Mouse (Mus musculus) right cerebral cortex, postnatal 36 days (tissue): Measurements from ENCODE around the gene Thrap3.
A peak's percentile ranks its signal among the peaks of the same experiment; 100 is the strongest.

Experiments
- DNase-seq, 2 experiments: peaks; one replicate each; pipeline ENCODE4 v3.0.0; 2022; ENCODE audit warnings: low spot score in 2 of 2, mixed read lengths in 1 of 2

Thrap3 gene

DNA sequence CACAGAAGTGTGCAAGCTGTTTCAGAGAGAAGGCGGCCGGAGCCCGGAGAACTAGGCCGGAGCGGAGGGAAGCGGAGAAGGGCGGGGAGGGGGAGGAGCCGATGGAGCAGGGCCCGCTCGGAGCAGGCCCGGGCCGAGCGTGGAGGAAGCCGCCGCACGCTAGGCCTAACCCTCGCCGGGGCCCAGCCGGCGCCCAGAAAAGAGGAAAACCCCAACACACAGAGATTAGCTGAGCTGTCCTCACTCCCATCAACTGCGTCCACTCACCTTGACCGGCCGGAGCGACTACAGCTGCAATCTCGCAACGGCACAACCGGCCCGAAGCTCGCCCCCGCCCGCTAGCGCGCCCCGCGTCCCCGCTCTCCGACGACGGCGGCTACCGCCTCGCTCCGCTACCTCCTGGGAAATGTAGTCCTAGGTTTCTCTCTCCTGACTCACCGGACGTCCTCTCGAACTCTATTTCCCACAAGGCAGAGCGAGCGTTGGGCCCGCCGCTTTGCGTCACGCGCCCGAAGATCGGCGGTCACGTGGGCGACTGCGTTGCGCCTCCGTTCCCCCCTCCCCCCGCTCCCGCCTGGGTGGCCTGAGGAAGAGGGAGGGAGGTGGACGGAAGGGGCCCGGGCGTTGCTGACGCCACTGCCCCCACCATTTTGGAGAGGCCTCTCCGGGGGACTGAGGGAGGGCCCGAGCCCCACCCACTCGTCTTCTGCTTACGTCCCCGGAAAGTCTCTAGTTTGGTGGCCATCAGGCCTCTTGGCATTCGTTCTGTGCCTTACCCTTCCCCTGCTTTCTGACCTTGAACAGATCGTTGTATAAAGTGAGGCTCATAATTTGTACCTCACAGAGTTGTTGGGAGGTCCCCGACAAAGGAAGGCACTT, at the start of gene Thrap3:
Gene Thrap3 (minus strand): TSS at position 458 of the 879 bp plus-strand sequence.
- DNase-seq: peak; percentile 98 to 99

DNA sequence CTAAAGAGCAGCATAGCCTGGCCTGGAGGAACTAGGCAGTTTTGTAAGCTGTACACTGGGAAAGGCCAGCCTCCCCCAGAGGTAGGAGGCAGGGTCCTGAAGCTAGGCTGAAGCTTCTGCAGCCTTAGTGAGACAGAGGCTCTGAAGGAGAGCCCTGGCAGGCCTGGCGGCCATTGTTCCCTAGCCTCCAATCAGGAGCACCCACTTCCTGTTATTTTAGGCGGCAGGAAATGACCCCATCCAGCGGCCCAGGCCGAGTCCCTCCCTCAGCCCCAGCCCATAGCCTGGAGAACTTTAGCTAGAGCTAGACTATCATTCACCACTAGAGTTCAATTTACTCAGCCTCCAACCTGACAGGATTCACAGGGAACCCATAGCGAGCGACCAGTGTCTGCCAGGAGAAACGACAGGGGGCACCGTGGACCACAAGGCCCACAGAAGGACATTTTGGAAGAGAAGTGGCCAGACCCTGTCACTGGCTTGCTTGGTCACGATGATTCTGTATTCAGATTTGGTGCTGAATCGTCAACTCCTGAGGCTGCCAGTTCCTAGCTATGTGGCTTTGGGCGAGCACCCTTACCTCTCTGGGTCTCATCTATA, 49.2 kb upstream of the Thrap3 start:
- no peak for DNase-seq

DNA sequence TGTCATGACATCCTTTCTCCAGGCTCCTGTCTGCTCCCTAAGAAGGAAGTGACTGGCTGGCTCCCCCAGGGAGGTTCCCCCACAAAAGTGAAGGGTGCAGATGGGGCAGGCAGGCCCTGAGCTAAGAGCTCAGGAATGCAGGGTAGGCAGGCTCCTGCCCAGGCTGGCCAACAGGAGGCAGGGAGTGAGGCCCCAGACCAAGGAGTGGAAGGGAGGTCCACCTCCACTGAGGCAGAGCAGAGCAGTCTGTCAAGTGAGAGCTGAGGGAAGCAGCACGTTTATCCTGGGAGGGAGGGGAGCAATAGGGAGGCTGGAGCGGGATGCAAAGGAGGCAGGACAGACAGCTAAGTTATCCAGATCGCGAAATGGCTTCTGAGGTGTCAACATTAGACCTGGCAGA, 48.1 kb upstream of the Thrap3 start:
- no peak for DNase-seq

DNA sequence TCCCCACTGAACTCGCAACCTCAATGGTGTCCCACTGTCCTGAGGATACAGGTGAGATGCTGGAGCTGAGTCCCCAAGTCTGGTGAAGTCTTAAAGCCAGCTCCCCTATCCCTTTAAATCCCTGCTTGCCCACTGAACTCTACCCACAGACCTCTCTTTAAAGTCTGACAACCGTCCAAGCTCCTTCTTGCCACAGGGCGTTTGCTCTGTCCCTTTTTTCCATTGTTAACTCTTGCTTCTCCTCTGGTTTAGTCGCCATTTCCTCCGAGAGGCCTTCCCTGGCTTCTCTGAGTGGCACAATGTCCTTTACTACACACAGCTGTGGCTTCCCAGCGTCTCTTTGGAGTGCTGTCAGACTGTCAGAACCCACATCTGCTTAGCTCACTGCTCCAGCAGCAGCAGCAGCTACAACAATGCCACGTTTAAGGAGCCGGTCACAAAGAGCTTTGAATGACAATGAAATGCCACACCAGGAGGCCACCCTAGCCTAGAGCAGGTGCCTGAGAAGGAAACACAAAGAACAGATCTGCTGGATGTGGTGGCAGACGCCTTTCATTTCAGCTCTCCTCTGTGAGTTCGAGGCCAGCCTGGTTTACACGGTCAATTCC, 45.8 kb upstream of the Thrap3 start:
- no peak for DNase-seq

DNA sequence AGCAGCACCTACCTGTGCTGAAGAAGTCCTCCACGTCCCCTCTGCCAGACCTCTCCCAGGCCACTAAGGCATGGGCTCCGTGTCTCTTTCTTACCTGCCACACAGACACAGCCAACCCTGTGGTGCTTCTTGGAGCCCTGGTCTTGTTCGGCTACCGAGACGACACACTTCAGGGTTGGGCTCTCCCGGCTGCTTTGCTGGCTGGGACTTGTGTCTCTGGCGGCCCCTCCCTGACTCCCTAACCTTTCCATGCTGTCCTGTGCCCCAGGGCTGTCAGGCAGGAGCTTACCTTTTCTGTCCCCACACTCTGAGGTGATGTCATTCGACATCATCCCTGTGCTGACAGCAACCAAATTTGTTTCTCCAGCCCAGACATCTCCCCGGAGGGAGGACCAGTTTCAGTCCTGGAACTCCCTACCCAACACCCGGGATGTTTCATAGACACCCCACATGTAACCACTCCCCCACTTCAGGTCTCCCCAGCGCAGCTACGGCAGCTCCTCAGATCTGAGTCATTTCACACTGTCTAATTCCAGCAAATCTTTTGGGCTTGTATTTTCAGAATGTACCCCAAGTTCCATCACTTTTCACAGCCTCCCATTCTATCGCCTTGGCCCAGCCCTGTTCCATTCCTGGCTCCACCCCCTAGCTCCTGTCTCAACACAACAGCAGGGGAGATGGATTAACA, 43.8 kb upstream of the Thrap3 start:
- DNase-seq: peak; percentile 67 to 78

DNA sequence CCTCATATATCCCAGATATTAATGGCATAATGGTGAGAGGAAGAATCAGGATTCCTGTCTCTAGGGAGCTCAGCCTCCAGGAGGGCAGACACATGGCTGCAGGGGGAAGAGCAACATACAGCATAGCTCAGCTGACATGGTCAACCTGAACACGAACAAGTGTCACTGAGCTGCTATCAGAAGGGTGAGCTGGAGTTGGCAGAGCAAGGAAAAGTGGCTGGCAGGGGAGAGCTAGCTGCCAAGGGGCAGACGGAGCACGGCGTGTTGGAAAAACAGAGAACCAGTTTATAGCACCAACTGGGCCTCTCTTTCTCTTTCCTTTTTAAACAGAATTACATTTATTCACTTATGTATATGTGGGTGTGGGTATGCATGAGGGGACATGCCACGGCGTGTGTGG, 40.0 kb upstream of the Thrap3 start:
- DNase-seq: no peak

DNA sequence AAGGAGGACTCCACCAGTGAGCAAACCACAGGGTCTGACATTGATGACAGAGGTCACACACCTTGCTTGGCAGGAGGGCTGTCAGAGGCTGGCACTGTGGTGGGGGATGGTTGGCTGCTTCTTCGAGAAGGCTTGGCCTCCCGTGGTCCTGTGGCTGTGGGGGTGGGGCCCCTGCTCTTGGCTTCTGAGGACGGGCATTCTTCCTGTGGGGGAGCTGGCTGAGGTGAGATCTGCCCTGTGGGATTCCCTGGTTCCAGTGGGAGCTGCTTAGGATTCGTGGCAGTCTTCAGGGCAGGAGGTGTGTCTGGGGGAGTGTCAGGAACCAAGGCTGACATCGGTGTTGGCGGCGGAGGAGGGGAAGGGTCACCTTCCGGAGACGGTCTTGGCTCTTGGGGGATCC, 39.4 kb upstream of the Thrap3 start:
- DNase-seq: no peak

DNA sequence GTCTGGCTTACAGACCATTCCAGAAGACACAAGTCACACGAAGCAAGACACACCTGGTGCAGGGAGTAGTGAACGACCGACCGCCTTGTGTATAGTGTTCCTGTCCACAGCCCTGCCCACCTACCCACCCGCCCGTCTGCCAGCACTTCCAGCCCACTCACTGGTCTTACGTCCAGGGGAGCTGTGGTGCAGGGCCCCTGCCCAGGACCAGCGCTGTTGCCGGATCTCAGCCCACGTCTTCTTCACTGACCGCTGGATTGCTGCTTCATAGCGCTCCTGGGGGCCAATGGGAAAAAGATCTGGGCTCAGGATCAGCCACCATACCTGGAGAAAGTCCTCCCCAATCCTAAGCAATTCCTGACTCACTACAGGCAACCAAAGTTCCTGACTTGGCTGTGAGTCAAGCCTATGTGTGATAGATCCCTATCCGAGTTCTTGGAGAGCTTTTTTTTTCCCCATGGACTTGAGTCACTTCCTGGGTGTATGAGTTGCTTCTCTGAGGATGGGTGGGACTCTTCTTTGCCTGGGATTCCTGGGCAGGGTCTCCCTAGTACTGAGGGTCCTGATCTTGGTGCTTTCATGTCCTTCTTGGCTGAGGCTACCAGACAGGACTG, 37.4 kb upstream of the Thrap3 start:
- no peak for DNase-seq

DNA sequence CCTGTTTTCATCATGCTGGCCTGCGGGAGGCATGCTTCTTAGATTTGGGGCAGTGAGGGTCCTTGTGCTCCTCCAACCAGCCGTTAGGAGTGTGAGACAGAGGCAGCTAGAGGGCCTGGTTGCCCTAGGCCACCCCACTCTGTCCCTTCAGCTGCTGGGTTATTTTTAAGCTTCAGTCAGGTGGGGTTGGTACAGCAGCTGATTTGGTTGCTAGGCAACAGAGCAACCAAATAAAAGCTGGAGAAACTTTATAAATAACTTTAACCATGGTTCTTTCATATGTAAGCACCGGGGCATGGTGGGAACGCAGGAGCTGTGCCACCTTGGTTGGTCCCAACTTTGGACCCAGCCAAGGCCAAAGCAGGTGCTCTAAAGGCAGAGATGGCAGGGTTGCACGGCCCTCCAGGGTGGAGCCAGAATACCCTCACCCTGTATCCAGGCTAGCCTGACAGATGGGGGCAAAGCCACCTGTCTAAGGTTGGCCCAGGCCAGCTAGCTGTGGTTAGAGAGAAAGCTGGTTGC, 35.2 kb upstream of the Thrap3 start:
- DNase-seq: no peak

DNA sequence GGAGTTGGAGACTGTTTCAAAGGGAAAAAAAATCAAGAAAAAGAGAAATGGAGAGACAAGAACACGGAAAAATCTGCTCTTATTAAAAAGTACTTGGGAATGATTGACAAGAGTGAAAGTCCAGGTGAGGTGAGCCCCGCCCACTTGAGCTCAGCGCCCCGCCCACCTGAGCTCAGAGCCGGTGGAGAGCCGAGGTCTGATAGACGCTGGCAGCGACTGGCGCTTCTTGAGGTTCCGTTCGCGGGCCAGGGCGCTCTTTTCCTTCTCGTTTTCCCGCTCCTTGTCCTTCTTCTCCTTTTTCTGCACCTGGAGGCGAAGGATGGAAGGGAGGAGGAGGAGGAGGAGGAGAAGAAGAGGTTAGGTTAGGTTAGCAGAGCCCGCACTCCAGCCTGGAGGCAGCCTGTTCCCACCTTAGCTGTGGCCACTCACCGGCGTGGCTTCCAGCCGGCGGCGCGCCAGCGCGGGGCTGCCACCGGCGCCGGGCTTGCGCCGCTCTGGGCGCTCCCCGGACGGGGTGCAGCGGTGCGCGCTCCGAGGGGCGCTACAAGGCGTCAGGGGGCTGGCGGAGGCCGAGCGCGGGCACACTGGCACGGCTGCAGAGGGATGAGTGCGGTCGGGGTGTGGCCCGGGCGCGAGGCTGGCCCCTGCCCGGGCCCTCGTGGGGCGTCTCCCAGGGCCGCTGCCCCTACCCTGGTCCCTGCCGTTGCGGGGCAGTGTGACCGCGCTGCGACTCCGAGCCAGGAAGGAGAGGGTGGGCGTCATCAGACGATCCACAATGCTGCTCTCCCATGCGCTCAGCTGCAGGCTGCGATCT, 34.1 kb upstream of the Thrap3 start:
- DNase-seq: no peak

DNA sequence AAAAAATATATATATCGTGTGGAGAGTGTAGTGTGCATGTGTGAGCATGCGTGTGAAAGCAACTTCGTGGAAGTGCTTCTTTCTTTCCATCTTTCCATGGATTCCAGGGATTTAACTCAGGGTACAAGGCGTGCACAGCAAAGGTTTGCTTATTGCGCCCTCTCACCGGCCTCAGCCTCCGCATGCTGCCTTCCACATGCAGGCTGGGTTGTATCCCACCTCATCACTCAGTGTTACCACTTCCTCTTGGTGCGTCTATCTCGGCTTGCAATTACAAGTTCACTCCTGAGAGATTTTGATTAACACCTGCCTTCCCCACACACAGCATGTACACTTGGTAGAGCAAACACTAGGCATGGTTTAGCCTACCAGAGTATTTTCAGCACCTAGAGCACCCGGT, 32.6 kb upstream of the Thrap3 start:
- no peak for DNase-seq

DNA sequence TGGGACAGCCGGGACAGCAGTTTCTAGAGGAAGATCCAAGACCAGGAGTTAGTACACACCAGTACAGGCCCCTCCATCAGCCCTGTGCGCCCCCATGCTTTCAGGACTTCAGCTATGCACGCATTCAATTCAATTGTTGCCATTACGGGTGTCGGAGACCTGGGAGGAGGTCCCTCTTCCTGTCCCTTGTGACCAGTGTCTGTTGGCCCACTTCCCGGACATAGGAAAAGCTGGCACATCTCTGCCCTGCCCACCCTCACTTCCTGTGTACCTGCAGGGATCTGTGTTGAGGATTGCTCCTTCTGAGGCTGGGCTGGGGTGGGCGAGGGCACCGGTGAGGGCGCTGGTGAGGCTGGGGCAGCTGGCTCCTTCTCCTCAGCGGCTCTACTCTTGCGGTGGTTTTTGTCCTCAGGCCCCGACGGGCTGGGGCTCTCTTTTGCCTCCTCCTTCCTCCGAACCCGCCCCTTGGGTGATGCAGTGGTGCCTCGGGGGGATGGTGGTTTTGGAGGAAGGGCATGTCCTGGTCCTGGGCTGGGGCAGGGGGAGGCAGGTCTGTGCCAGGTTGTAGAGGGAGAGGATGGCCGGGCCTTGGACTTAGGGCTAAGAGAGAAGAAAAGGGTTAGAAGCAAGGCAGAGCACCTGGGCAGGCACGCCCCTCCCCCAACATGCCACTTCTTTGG, 32.1 kb upstream of the Thrap3 start:
- no peak for DNase-seq

DNA sequence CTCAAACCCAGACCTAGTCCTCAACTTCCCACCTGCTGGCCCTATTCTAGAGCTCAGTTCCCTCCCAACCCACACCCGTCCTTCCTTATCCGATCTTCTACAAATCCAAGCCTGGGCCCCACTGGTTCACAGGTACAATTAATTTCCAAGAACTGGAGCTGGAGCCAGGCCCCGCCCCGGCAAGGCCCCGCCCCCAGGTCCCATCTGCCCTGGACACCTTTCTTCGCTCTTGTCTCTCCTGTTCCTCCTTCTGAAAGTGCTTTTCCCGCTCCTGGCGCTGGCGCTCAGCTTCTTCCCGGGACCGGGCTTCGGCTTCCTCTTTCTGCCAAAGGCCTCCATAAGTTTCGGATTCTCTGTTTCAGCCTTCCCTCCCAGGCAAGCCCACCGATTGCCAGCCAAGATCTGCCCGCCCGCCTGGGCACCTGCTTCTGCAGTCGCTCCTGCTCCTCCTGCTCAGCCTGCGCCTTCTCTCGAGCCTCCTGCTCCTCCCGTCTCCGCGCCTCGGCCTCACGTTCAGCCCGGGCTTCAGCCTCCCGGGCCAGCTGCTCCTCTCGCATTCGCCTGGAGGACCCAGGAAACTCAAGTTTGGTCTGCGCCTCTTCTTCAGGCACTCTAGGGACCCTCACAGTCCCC, 31.2 kb upstream of the Thrap3 start:
- no peak for DNase-seq

DNA sequence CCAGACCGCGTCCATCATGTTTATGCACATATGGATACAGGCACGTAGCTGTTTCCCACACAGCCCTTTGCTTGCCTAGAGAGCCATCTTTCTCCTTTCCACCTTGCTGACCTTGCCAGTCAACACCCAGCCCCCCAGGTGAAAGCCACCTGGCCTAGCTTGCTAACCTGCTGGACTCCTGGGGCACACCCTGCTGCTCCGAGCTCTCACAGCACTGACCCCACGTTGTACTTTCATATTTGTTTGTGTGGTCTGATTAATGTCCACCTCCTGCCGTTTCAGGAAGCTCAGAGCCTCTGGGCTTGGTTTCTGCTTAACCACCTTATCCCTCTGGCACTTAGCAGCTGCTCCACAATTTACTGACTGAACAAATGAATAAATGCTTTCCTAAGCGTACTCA, 27.3 kb upstream of the Thrap3 start:
- no peak for DNase-seq

DNA sequence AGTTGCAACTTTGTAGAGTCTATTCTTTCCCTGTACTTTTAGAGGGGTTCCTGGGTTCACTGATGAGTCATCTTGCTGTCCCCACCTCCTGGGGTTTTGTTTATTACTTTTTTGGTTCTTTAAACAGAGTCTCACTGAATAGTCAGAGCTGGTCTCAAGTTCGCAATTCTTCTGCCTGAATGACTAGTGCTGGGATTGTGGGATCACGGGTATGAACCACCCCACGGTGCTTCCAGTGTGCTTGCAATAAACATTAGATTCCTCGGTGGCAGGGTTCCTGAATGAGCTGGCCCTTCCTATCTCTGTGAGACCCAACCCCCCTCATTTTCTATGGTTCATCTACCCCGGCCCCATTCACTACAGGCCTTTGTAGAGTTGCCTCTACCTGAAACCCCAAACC, 25.6 kb upstream of the Thrap3 start:
- no peak for DNase-seq

DNA sequence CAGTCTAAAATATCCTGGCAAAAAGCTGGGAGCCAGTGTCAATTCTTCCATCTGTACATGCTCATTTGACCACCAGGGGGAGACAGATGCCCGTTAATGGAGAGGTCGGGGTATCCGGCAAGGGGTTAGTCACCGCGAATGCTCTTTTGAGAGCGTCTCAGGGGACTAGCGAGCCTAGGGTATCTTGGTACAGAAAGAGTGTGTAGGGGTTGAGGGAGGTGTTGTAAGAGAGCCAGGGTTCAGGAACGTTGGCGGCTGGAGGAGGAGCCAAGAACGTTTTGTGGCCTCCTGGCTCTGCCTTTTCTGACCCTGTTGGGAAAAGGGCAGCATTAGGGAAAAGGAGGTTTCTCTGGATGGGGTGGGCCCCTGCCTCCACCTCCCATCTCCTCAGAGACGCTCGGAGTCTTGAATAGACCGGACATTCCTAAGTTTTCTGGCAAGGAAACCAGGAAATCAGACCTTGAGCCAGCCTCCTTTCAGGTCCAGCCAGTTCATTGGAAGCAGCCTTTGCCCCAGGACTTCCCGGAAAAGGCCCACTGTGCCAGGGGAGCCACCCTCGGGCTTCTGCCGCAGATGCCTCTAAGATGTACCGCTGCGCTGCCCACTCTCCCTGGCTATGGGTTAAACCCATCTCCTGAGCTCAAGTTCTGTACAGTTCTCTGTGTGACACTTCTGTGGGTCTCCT, 24.7 kb upstream of the Thrap3 start:
- DNase-seq: peak in 1 of 2 experiments; percentile 65

DNA sequence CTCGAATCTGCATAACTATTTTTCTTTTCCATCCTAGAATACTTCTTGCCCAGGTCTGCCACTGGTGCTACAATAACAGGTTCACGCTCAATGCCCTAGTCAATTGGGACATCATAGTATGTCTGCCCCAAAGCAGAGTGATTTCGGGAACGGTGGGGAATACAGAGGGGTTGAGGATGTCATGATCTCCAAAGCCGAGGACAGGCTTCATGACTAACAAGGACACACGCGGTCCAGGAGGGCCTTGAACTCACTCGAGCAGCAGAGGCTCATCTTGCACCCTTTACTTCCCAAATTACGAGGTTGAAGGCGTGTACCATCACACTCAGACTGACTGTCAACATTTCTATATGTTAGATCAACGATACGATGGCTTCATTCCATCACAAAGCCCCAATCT, 24.1 kb upstream of the Thrap3 start:
- no peak for DNase-seq

DNA sequence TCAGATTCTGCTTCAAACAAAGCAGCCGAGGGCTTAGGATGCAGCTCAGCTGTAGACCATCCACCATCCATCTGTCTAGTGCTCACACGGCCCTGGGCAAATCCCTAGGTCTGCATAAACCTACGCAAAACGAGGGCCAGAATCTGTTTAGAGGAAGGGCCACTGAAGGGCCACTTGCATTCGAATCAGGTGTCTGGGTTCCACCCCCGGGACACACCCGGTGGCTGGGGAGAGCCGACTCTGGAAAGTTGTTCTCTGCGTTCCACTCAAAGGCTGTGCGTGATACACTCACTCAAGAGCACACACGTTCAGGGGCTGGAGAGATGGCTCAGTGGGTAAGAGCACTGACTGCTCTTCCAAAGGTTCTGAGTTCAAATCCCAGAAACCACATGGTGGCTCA, 20.1 kb upstream of the Thrap3 start:
- DNase-seq: no peak

DNA sequence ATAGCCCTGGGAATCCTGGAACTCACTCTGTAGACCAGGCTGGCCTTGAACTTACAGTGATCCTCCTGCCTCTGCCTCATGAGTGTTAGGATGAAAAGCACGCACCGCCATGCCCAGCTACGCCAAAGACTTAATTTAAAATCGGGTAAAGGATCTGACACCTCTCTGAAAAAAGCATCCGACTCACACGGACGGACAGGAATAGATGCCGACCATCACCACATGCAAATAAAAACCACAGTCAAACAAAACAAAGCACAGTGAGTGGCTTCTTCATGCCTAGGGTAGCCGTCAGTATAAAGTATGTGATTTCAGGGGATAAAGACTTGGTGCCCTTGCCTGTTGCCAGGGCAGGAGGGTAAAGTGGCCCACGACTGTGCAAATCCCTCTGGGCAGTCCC, 17.5 kb upstream of the Thrap3 start:
- no peak for DNase-seq
